Mouse (Mus musculus) limb, embryonic 11.5 days (tissue): Measurements from ENCODE around the gene Sox6. TPM values are rescaled to one million over a fixed set of nuclear protein-coding genes. Genes with fewer than 3 reads are reported as not detected.

Source experiments
- ATAC-seq: fragments of 200-750 bp; cut with Nextera tagmentation; 2 replicates; pipeline ENCODE4 v1.8.0; 2017; ENCODE audit warnings: low read depth; ENCODE audit not compliant: insufficient number of reproducible peaks, low FRiP score, low TSS enrichment
- DNase-seq: peaks from one replicate; pipeline ENCODE4 v3.0.0-alpha.2; 2015; ENCODE audit warnings: low spot score
- H3K27ac ChIP-seq: fragments of 300-500 bp; sonication (generic); replicated peaks from 2 replicates; pipeline ENCODE4 v1.5.1; 2014; ENCODE audit warnings: low read depth, mild to moderate bottlenecking, low read length
- H3K27me3 ChIP-seq: fragments of 300-500 bp; sonication (generic); 2 replicates; pipeline ENCODE4 v1.6.1; 2014; ENCODE audit warnings: mild to moderate bottlenecking, low read length, mixed read lengths; ENCODE audit not compliant: control insufficient read depth, insufficient read depth
- H3K36me3 ChIP-seq: fragments of 300-500 bp; sonication (generic); 2 replicates; pipeline ENCODE4 v1.6.1; 2014; ENCODE audit warnings: mild to moderate bottlenecking, low read length, moderate library complexity, mixed read lengths; ENCODE audit not compliant: control insufficient read depth, insufficient read depth
- H3K4me1 ChIP-seq: fragments of 300-500 bp; sonication (generic); 2 replicates; pipeline ENCODE4 v1.6.1; 2014; ENCODE audit warnings: low read length, mixed read lengths; ENCODE audit not compliant: control insufficient read depth, insufficient read depth
- H3K4me2 ChIP-seq: fragments of 300-500 bp; sonication (generic); 2 replicates; pipeline ENCODE4 v1.6.1; 2014; ENCODE audit warnings: low read depth, mild to moderate bottlenecking, moderate library complexity; ENCODE audit not compliant: severe bottlenecking
- H3K4me3 ChIP-seq: fragments of 300-500 bp; sonication (generic); 2 replicates; pipeline ENCODE4 v1.5.1; 2014; ENCODE audit warnings: low read depth, low read length
- H3K9ac ChIP-seq: fragments of 300-500 bp; sonication (generic); 2 replicates; pipeline ENCODE4 v1.6.1; 2014; ENCODE audit warnings: mild to moderate bottlenecking, low read length
- H3K9me3 ChIP-seq: fragments of 300-500 bp; sonication (generic); 2 replicates; pipeline ENCODE4 v1.6.1; 2016; ENCODE audit warnings: low read length; ENCODE audit not compliant: control insufficient read depth
- WGBS: fragments of 180-500 bp; shearing (Covaris S2); extraction: QIAGEN DNeasy Blood & Tissue Kit; methylation state at CpG from one replicate; pipeline ENCODE4 v1.1.7; 2014; 5-methylcytosine and 5-hydroxymethylcytosine counted together
- polyA plus RNA-seq: library from polyadenylated mRNA; unstranded; fragments of >200 nt; fragmentation: Nextera tagmentation; extraction: Ambion mirVana; gene quantifications from 2 replicates; pipeline ENCODE4 v1.2.1, GENCODE M21; 2014

Sox6 gene
- polyA plus RNA-seq, 1 experiment from 2014 or later: 58.1 TPM

- H3K4me2 ChIP-seq: no peak overlapping the region
- no peaks in the 10 kb centered on the region for H3K36me3 ChIP-seq
- peaks cover 8% of the 10 kb centered on the region; the same call in 1 of the 2 replicates for H3K4me1 ChIP-seq
- DNase-seq: no peak
- H3K27me3 ChIP-seq: no peaks in the 10 kb centered on the region
- WGBS: 40% methylated on average over 6 of the region's 6 CpGs
- no peak overlapping the region for H3K27ac ChIP-seq
- H3K9ac ChIP-seq: no peak overlapping the region
- no peaks in the 10 kb centered on the region for H3K9me3 ChIP-seq
- no peak overlapping the region for H3K4me3 ChIP-seq
- no peak for ATAC-seq
Measured at GRCm38 (mm10) chr7:115663399-115663798, 375.2 kb downstream of the Sox6 start.

DNA sequence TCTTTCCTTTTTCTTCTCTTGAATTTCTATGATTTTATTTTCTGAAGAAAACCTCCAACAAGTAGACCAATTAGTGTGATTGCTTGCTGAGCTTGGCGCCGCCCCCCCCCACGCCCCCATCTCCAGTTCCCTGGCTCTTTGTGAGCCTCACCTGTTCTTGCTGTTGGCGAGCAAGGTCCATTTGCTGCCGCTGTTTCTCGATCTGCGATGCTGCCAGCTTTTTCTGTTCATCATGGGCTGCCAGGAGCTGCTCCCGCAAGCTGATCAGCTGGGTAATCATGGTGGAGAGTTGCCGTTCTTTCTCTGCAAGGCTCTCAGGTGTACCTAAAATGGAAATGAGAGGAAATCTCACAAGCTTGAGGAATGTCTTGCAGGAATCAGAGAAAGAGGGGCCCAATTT lies 376.5 kb downstream of the Sox6 start:
- Histone ChIP-seq H3K9me3 (no peaks in the 10 kb centered on the region), H3K9ac (no peak overlapping the region), H3K4me3 (no peak overlapping the region), H3K36me3 (no peaks in the 10 kb centered on the region), H3K27ac (no peak overlapping the region), H3K27me3 (no peaks in the 10 kb centered on the region), H3K4me2 (no peak overlapping the region), H3K4me1 (peaks cover 7% of the 10 kb centered on the region; the same call in 1 of the 2 replicates)
- WGBS: 82% methylated on average over 9 of the region's 9 CpGs
- DNase-seq (no peak), ATAC-seq (no peak)

GRCm38 (mm10) chr7:115646696-115647095 lies 391.9 kb downstream of the Sox6 start:
- DNase-seq: peak; percentile 39
- ATAC-seq: no peak

DNA sequence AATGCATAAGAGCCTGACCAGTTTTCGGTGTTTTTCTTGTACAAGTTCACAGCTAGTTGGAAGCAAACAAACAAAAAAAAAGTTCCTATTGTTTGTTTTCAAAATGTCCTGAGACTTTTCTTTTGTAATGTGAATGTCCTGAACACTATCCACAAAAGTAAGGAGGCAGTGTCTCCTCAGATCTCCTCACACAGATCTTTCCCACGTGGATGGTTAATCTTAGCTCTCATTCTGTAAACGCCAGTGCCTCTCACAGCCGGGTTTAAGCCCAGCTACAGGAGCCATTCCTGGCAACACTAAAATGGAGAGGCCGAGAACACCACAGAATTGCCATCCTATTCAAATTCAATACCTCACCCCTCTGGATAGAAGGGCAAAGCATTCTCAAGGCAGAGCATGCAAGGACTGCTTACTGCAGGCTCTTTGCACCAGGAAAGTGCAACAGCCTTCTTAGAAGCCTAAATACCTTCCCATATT lies 392.6 kb downstream of the Sox6 start:
- no peaks in the 10 kb centered on the region for H3K27me3 ChIP-seq
- H3K27ac ChIP-seq: peak overlapping the region; percentile 79
- no peaks in the 10 kb centered on the region for H3K9me3 ChIP-seq
- H3K36me3 ChIP-seq: no peaks in the 10 kb centered on the region
- ATAC-seq (no peak), DNase-seq (peak; percentile 48)
- 6% methylated on average over 5 of the region's 5 CpGs for WGBS
- peak overlapping the region; percentile 35; the same call in 1 of the 2 replicates for H3K9ac ChIP-seq
- H3K4me2 ChIP-seq: no peak overlapping the region; the same call in 1 of the 2 replicates
- no peak overlapping the region for H3K4me3 ChIP-seq
- peaks cover 20% of the 10 kb centered on the region for H3K4me1 ChIP-seq

More at GRCm38 (mm10) chr7:115646696-115647095, 391.9 kb downstream of the Sox6 start:
- Histone ChIP-seq H3K27me3 (no peaks in the 10 kb centered on the region), H3K9ac (no peak overlapping the region), H3K27ac (peak overlapping the region; percentile 10; the same call in 1 of the 2 replicates), H3K4me2 (no peak overlapping the region), H3K4me3 (no peak overlapping the region), H3K9me3 (no peaks in the 10 kb centered on the region), H3K4me1 (peaks cover 20% of the 10 kb centered on the region), H3K36me3 (no peaks in the 10 kb centered on the region)

DNA sequence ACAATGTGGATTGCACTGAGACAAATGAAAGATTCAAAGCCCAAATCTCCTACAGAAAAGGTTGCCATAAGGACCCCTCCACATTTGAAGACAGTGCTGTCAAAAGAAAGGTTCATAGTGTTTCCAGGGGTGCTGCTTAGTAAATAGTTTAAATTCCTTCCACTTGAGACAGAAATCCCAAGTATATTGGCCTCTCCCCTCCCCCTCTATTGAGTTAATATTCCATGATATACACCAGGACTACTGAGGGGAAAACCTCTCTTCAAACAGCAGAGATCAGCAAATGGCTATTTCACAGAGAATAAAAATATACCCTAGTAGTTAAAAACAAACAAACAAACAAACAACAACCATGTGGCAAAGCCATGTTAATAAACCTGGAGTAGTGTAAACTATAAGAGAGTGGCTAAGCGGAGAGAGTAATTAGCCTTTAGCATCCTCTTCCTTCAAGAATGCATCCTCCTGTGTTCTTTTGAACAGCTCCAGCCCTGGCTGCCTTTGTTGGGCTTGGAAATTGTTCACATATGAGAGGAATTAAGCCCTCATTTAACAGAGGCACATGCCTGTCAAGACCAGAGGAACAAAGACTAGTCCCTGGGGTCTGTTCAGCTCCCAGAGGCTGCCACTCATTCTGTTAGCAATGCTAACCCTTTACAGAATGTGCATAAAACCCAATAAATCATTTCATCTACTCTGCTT lies 393.2 kb downstream of the Sox6 start:
- Histone ChIP-seq H3K4me3 (no peak overlapping the region), H3K9ac (no peak overlapping the region), H3K36me3 (no peaks in the 10 kb centered on the region), H3K4me2 (no peak overlapping the region; the same call in 1 of the 2 replicates), H3K27me3 (no peaks in the 10 kb centered on the region), H3K27ac (peak overlapping the region; percentile 79), H3K4me1 (peaks cover 20% of the 10 kb centered on the region), H3K9me3 (no peaks in the 10 kb centered on the region)
- DNase-seq (peak; percentile 71), ATAC-seq (peak; percentile 86)
- 6% methylated on average over 1 of the region's 1 CpGs for WGBS

DNA sequence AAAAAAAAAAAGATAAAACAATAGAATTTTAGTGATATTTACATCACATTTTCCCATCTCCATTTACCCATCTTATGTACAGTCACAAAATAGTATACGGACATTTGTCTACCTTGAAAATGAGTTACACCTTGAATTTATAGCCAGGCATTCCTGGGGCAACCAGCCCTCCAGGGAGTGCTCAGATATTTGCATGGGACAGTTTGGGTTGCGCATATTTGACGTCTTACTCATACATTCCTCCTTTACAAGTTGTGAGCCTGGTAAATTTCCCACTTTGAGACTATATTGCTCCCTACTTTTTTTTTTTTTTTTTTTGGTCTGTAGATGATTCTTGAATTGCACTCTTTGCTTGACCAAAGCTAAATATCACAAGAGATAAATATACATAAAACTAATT lies 407.9 kb downstream of the Sox6 start:
- 79% methylated on average over 3 of the region's 3 CpGs for WGBS
- Histone ChIP-seq H3K9ac (no peak overlapping the region), H3K36me3 (no peaks in the 10 kb centered on the region), H3K27me3 (no peaks in the 10 kb centered on the region), H3K4me3 (no peak overlapping the region), H3K9me3 (no peaks in the 10 kb centered on the region), H3K27ac (no peak overlapping the region), H3K4me1 (peaks cover 16% of the 10 kb centered on the region), H3K4me2 (no peak overlapping the region)
- DNase-seq (no peak), ATAC-seq (no peak)

DNA sequence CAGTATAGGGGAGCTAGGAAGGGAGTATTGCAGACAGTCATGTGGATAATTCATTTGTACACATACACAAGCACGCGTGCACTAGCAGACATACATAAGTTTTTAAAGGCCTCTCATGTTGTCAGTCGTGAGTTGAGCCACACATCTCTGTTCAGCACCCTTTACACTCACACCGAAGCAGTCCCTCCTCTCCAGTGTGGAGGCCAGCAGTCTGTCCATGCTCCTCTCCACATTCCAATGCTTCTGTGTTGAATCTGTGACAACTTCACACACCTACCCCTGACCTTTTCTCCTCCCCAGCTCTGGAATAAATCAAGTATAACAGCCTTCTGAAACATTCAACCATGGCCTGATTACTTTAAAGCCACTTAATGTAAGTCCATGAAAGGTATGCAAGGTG lies 408.3 kb downstream of the Sox6 start:
- Histone ChIP-seq H3K27ac (no peak overlapping the region), H3K4me3 (no peak overlapping the region), H3K4me1 (peaks cover 20% of the 10 kb centered on the region), H3K36me3 (no peaks in the 10 kb centered on the region), H3K9me3 (no peaks in the 10 kb centered on the region), H3K9ac (no peak overlapping the region), H3K4me2 (no peak overlapping the region), H3K27me3 (no peaks in the 10 kb centered on the region)
- DNase-seq (no peak), ATAC-seq (no peak)
- WGBS: 75% methylated on average over 4 of the region's 4 CpGs

DNA sequence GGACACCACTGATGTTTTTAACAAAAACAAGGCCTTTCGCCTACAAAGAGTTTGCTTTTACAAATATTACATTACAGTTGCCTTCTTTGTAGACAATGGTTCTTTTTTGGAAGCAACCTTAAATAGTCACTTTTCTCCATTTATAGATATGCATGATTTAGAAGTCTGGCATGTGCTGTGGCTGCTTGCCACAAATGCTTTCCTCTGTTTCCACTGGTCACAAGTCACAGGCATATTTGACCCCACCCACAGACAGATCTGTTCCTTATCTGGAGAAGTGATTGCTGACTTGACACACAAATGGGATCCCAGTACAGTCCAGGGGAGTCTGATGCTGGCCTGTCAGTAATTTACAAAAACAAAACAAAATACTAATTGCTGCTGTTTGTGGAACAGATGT lies 409.8 kb downstream of the Sox6 start:
- WGBS: 94% methylated on average over 1 of the region's 1 CpGs
- ATAC-seq (no peak), DNase-seq (no peak)
- no peaks in the 10 kb centered on the region for H3K36me3 ChIP-seq
- H3K27me3 ChIP-seq: no peaks in the 10 kb centered on the region
- H3K9ac ChIP-seq: no peak overlapping the region
- H3K27ac ChIP-seq: no peak overlapping the region
- no peak overlapping the region for H3K4me2 ChIP-seq
- H3K9me3 ChIP-seq: no peaks in the 10 kb centered on the region
- H3K4me1 ChIP-seq: peaks cover 32% of the 10 kb centered on the region
- H3K4me3 ChIP-seq: no peak overlapping the region
